Mouse (Mus musculus) testis, adult 2 months (tissue): Measurements from ENCODE around the gene Nat8f5.

Source experiments
- CTCF ChIP-seq: fragments of 200-500 bp; IDR thresholded peaks from 2 replicates; pipeline ENCODE4 v1.5.1; 2012; ENCODE audit warnings: low read depth, mild to moderate bottlenecking, inconsistent platforms, low read length, moderate library complexity; ENCODE audit not compliant: control insufficient read depth, insufficient read depth, insufficient replicate concordance
- POLR2A ChIP-seq: fragments of 200-500 bp; IDR thresholded peaks from 2 replicates; pipeline ENCODE4 v1.6.1; 2012; ENCODE audit warnings: low read depth, mild to moderate bottlenecking, inconsistent platforms, low read length, moderate library complexity; ENCODE audit not compliant: control insufficient read depth

- TF ChIP-seq CTCF (no peak), POLR2A (no peak)
These were observed 8.7 kb upstream of the Nat8f5 start for GRCm38 (mm10) chr6:85829462-85829861.
